8 mouse cellular contexts compared by ENCODE assay signal in the genomic region with DNA sequence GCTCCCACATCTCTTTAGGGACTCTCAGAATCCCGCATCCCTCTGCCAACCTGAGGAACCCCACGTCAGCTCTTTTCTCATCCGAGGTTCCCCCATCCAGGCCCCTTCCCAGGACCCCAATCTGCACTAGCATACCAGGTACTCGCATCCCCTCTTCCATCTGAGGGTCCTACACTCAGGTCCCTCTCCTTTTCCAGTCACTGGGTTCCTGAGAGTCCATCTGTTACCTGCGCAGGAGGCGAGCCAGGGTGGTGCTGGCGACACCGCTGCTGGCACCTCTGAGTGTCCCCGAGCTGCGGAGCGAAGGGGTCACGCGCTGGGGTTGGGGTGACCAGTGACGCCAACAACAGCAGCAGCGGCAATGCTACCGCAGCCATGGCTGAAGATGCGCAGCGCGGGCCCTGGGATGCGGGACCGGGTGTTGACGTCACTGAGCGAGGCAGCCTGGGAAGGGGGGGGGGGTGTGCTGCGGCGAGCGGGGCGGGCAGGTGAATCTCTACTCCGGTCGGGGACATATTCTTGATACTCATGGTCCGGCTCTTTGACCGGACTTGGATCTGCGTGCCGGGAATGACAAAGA. TPM values are rescaled to one million over a fixed set of nuclear protein-coding genes. Genes with fewer than 3 reads are reported as not detected.
DNase-seq lines count a peak whose midpoint lies in the region; ATAC-seq lines count a peak whose summit lies in the region.

A gene (minus strand): TSS at position 418 of the 580 bp plus-strand sequence.

- H3K9ac ChIP-seq in heart, embryonic 12.5 days: no peak within 1 kb of the TSS; the same call in 1 of the 2 replicates
- peak within 1 kb of the TSS; percentile 64 for H3K9ac ChIP-seq in forebrain, embryonic 12.5 days
- peak within 1 kb of the TSS; percentile 66 for H3K9ac ChIP-seq in neural tube, embryonic 12.5 days

- H3K27me3 ChIP-seq in heart, embryonic 12.5 days (replicated peaks): peaks cover 100% of the 10 kb centered on the region
- H3K27me3 ChIP-seq in forebrain, embryonic 12.5 days: peaks cover 100% of the 10 kb centered on the region
- H3K27me3 ChIP-seq in neural tube, embryonic 12.5 days (replicated peaks): peaks cover 91% of the 10 kb centered on the region

- H3K27ac ChIP-seq in heart, embryonic 12.5 days (ENCODE audit: poor library complexity, severe bottlenecking): no peak within 1 kb of the TSS
- H3K27ac ChIP-seq in forebrain, embryonic 12.5 days: no peak within 1 kb of the TSS
- H3K27ac ChIP-seq in neural tube, embryonic 12.5 days: no peak within 1 kb of the TSS

- 5% methylated on average over 33 of the region's 33 CpGs for WGBS in heart, embryonic 12.5 days
- 3% methylated on average over 33 of the region's 33 CpGs for WGBS in forebrain, embryonic 12.5 days
- WGBS in neural tube, embryonic 12.5 days: 4% methylated on average over 33 of the region's 33 CpGs

- peak within 1 kb of the TSS; percentile 63 for H3K4me2 ChIP-seq in heart, embryonic 12.5 days
- H3K4me2 ChIP-seq in forebrain, embryonic 12.5 days: peak within 1 kb of the TSS; percentile 64
- peak within 1 kb of the TSS; percentile 66 for H3K4me2 ChIP-seq in neural tube, embryonic 12.5 days (replicated peaks)

- no peak for ATAC-seq in heart, embryonic 12.5 days (ENCODE audit: insufficient number of reproducible peaks, low FRiP score)
- ATAC-seq in forebrain, embryonic 12.5 days (ENCODE audit: low FRiP score): peak; percentile 66
- ATAC-seq in neural tube, embryonic 12.5 days (ENCODE audit: low FRiP score, low read depth): peak; percentile 52

- DNase-seq in heart, postnatal 25 days (ENCODE audit: low spot score): no peak
- peak; percentile 91 for DNase-seq in brain, adult 2 months (ENCODE audit: low read depth, low spot score)
- DNase-seq in left cerebral cortex, postnatal 10 days (ENCODE audit: extremely low spot score in 1 of 2, low spot score in 2 of 2): peak in 1 of 2 experiments; percentile 69
- DNase-seq in kidney, adult 11 months: no peak
- no peak for DNase-seq in urinary bladder, adult 2 months (ENCODE audit: low spot score)

- H3K4me3 ChIP-seq in heart, embryonic 12.5 days: peak within 1 kb of the TSS; percentile 35
- peak within 1 kb of the TSS; percentile 45 for H3K4me3 ChIP-seq in forebrain, embryonic 12.5 days (replicated peaks)
- peak within 1 kb of the TSS; percentile 47 for H3K4me3 ChIP-seq in neural tube, embryonic 12.5 days

- H3K9me3 ChIP-seq in heart, embryonic 12.5 days (replicated peaks): no peaks in the 10 kb centered on the region
- no peaks in the 10 kb centered on the region for H3K9me3 ChIP-seq in forebrain, embryonic 12.5 days
- no peaks in the 10 kb centered on the region for H3K9me3 ChIP-seq in neural tube, embryonic 12.5 days

- H3K4me1 ChIP-seq in heart, embryonic 12.5 days (replicated peaks): peaks cover 40% of the 10 kb centered on the region
- H3K4me1 ChIP-seq in forebrain, embryonic 12.5 days: peaks cover 29% of the 10 kb centered on the region
- H3K4me1 ChIP-seq in neural tube, embryonic 12.5 days: peaks cover 27% of the 10 kb centered on the region

- H3K36me3 ChIP-seq in heart, embryonic 12.5 days: no peaks in the 10 kb centered on the region
- no peaks in the 10 kb centered on the region for H3K36me3 ChIP-seq in forebrain, embryonic 12.5 days (replicated peaks)
- H3K36me3 ChIP-seq in neural tube, embryonic 12.5 days: no peaks in the 10 kb centered on the region

- intact Hi-C loops in heart, postnatal 25 days (cut with DNase I): no loop called here
- intact Hi-C loops in left cerebral cortex, postnatal 10 days (cut with DNase I): no loop called here

RNA-seq across cellular contexts. Expression of the gene that starts here (rescaled TPM):
- 0.22 and 0.33 TPM in 2 replicates for polyA plus RNA-seq in heart, embryonic 12.5 days (2016; fragmentation: Nextera tagmentation; extraction: Ambion mirVana)
- total RNA-seq in heart, postnatal 25 days (2021): not detected
- 17.0 and 17.6 TPM in 2 replicates for polyA plus RNA-seq in forebrain, embryonic 12.5 days (2016; fragmentation: Nextera tagmentation; extraction: Ambion mirVana)
- total RNA-seq in left cerebral cortex, postnatal 10 days (2021): 100 to 1,000 TPM; 146 to 159 TPM
- polyA plus RNA-seq in neural tube, embryonic 12.5 days (2016; fragmentation: Nextera tagmentation; extraction: Ambion mirVana): 37.9 and 38.3 TPM in 2 replicates
- 0.08 and 0.28 TPM in 2 replicates for polyA plus RNA-seq in urinary bladder, adult 2 months (2012; rRNA removed)

Comparison
In these comparisons a context has a peak if more than half of its experiments do, and no peak if none do; other contexts are left out.
1. RNA of the gene that starts here (total RNA-seq): 146 to 159 TPM in left cerebral cortex, postnatal 10 days; not detected in heart, postnatal 25 days; every median in the first group is over 100 times any median in the second.
2. RNA of the gene that starts here (polyA plus RNA-seq): 37.9 to 38.3 TPM in neural tube, embryonic 12.5 days and 17.0 to 17.6 TPM in forebrain, embryonic 12.5 days; 0.22 to 0.33 TPM in heart, embryonic 12.5 days and 0.08 to 0.28 TPM in urinary bladder, adult 2 months; every median in the first group is over 10 times any median in the second.
3. Peak in every context shown above with its lines, with median percentiles within 50 percentile points of each other: H3K4me2 ChIP-seq and H3K4me3 ChIP-seq.